Mouse (Mus musculus): ENCODE measurements around the gene Six2. TPM values are rescaled to one million over a fixed set of nuclear protein-coding genes. Genes with fewer than 3 reads are reported as not detected.

The Six2 gene
- total RNA-seq (2023), result not detected in 2 replicates

DNA sequence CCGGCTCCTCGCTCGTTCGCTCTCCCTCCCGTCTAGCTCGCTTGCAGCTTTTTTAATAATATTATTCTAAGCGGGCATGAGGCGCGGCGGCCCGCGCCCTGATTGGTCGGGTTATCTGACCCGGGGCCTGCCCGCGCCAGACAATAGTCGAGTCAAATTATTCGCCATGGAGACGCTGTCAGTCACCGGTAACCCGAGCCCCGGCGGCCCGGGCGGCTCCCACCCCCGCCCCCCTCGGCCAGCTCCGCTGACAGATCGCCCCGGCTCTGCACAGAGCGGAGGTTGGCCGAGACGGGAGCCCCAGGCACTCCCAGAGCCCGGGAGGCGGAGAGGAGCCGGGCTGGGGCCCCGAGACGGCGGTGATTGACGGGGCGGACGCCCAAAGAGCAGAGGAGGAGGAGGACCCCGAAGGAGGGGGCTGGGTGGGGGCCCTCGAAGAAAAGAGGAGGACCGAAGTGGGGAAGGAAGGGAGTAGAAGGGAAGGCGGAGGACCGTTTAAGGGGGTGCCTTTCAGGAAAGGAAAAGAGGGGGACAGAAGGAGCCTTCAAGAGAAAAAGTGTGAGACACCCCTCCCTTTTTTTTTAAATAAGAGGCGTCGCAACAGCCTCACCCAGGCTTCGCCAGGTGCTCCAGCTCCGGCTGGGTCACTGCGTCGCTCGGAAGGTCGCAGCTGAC lies at the start of gene Six2:
TSS of gene Six2 (minus strand) at position 39 of the 675 bp plus-strand sequence.

Other genes with a start within 250 kb of the Six2 start
- gene Six3, start 74.7 kb downstream of the Six2 start, total RNA-seq (2023), result not detected in 2 replicates

Measured in neutrophil, adult 65 days (primary cell).